Mouse (Mus musculus) bone marrow, adult 2 months (tissue): Measurements from ENCODE around the gene Mknk1. TPM values are rescaled to one million over a fixed set of nuclear protein-coding genes. Genes with fewer than 3 reads are reported as not detected.

Experiments
- H3K27ac ChIP-seq: fragments of 200-500 bp; 2 replicates; pipeline ENCODE4 v1.5.1; 2012; ENCODE audit warnings: low read depth, mild to moderate bottlenecking, control low read depth, inconsistent platforms, low read length; ENCODE audit not compliant: control insufficient read depth, poor library complexity, insufficient read depth
- H3K4me1 ChIP-seq: fragments of 200-500 bp; 2 replicates; pipeline ENCODE4 v1.6.1; 2011; ENCODE audit warnings: low read length; ENCODE audit not compliant: control insufficient read depth, insufficient read depth
- H3K4me3 ChIP-seq: fragments of 200-500 bp; replicated peaks from 2 replicates; pipeline ENCODE3; 2011; ENCODE audit warnings: mild to moderate bottlenecking, low read depth, low read length, control low read depth; ENCODE audit not compliant: control insufficient read depth
- CTCF ChIP-seq: fragments of 200-500 bp; IDR thresholded peaks from 2 replicates; pipeline ENCODE4 v1.5.1; 2011; ENCODE audit warnings: low read length, control low read depth; ENCODE audit not compliant: control insufficient read depth, insufficient read depth
- POLR2A ChIP-seq: fragments of 200-500 bp; IDR thresholded peaks from 2 replicates; pipeline ENCODE4 v1.6.1; 2011; ENCODE audit warnings: low read depth, mild to moderate bottlenecking, control low read depth, low read length, borderline replicate concordance; ENCODE audit not compliant: control insufficient read depth
- WGBS: fragments of 180-500 bp; shearing (Covaris S2); methylation state at CpG from one replicate; pipeline ENCODE4 v1.1.7; 2018; 5-methylcytosine and 5-hydroxymethylcytosine counted together
- polyA plus RNA-seq: library from polyadenylated mRNA; stranded (reverse); fragments of >200 nt; gene quantifications from 2 replicates; pipeline ENCODE4 v1.2.4, GENCODE M21; 2011; ENCODE audit warnings: low replicate concordance; ENCODE audit not compliant: missing spikeins, insufficient read depth, insufficient read length

Mknk1 gene
- 23.7 and 48.7 TPM in 2 replicates for polyA plus RNA-seq

DNA sequence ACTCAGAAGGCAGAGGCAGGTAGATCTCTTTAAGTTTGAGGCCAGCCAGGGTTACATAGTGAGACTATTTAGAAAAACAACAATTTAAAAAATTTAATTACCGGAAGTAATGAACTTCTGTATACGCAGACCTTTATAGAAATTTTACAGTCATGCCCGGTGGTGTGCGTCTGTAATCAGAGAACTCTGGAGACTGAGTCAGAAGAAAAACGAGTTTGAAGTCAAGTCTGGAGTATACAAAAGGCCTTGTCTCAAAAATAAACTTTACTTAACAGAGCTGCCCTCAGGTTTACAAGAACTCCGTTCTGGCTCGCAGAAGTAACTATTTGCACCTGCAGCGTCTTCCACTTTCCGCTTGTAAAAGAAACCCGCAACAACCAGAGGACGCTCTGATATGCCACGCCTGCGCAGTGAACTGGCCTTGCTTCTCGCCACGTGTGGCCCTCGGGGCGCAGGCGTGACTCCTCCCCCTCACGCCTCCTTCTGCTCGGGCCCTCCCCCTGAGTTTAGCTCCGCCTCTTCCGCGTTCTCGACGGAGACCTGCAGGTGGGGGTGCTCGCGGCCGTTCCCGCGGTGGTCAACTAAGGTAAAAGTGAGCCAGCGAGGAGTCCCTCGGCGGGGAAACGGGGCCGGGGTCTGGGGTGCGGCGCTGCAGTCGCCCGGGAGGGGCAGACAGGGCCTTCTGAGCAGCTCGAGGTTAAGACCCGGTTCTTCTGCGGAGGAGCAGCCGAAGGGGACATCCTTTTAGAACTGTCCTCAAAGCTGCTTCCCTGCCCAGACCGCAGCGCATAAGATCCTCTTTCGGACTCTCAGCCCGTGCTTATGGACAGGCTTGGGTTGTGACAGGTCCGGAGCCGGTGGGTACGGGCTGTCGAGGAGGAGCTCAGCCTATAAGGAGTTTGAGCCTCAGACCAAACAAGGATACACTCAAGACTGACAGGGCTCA is at the start of gene Mknk1:
TSS of gene Mknk1 (plus strand) at position 503 of the 946 bp plus-strand sequence.
- under 1% methylated on average over 51 of the region's 51 CpGs for WGBS
- H3K27ac ChIP-seq: peak within 1 kb of the TSS; percentile 77
- H3K4me1 ChIP-seq: no peaks in the 10 kb centered on the region; the same call in 1 of the 2 replicates
- H3K4me3 ChIP-seq: peak within 1 kb of the TSS; percentile 83
- TF ChIP-seq POLR2A: peak; percentile 78; the same call in 1 of the 2 replicates
- no peak for TF ChIP-seq CTCF

DNA sequence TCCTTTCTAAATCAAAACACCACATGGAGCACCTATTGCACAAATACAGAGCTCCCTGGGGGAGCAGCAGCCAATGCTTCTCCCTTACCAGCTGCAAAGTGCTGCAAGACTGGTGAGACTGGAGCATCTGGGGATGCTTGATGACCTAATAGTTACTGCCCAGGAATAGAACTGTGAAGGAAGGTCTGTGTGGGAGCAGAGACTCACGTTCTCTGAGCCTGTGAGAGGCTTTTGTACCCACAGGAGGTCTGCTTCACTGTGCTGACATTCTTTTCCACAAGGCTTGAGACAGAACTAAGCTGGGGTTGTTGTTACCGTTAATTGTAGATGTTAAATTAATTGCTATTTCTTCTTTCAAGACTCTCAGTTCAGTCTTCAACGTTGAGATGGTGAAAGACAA is 48.1 kb upstream of the Mknk1 start:
- WGBS: 88% methylated on average over 3 of the region's 3 CpGs

DNA sequence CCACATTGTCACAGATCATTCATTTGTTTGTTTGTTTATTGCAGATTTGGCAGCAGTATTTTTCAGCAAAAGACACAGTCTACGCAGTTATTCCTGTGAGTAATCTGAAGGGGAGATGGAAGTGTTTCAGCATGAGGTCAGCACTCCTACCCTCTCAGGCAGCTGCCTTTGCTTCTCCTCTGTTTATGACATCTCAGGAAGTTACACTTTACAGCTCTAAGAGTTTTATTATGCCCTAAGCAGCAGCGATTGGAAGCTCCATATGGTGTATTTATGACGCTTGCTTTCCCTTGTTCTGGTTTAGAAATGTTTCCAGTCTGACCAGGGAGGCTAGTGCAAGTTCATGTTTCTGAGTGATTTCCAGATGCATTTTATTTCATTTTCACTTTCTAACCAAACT is 43.6 kb upstream of the Mknk1 start:
- TF ChIP-seq POLR2A (no peak), CTCF (no peak)
- Histone ChIP-seq H3K4me3 (no peak overlapping the region), H3K27ac (no peak overlapping the region), H3K4me1 (no peaks in the 10 kb centered on the region)
- 78% methylated on average over 3 of the region's 3 CpGs for WGBS

More for the DNA sequence above, 48.1 kb upstream of the Mknk1 start:
- TF ChIP-seq POLR2A (no peak), CTCF (no peak)
- H3K27ac ChIP-seq: no peak overlapping the region
- H3K4me1 ChIP-seq: no peaks in the 10 kb centered on the region; the same call in 1 of the 2 replicates
- H3K4me3 ChIP-seq: no peak overlapping the region

DNA sequence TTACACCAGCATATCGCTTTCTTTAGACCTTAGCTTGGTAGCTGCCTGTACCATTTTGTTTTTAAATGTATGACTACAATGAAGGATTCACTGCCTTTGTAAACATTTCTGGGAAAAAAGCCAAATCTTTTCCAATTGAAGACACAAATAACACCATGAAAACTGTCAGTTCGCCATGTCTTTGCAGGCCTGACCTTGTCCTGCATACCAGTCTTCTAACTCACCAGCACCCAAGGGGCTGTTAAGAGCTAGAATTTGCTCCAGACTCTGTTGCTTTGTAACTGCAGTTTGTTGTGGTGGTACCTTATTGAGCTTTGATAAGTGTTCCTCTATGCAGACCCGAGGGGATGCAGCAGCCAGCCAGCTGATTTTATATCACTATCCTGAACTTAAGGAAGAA is 39.0 kb upstream of the Mknk1 start:
- 85% methylated on average over 3 of the region's 3 CpGs for WGBS
- Histone ChIP-seq H3K4me1 (no peaks in the 10 kb centered on the region), H3K4me3 (no peak overlapping the region)

GRCm38 (mm10) chr4:115812326-115812725 is 26.7 kb upstream of the Mknk1 start:
- Histone ChIP-seq H3K27ac (no peak overlapping the region), H3K4me3 (no peak overlapping the region), H3K4me1 (no peaks in the 10 kb centered on the region)
- no peak for TF ChIP-seq CTCF
- TF ChIP-seq POLR2A: no peak
- 83% methylated on average over 4 of the region's 4 CpGs for WGBS

More for the DNA sequence above, 39.0 kb upstream of the Mknk1 start:
- H3K27ac ChIP-seq: no peak overlapping the region
- TF ChIP-seq CTCF (no peak), POLR2A (no peak)

DNA sequence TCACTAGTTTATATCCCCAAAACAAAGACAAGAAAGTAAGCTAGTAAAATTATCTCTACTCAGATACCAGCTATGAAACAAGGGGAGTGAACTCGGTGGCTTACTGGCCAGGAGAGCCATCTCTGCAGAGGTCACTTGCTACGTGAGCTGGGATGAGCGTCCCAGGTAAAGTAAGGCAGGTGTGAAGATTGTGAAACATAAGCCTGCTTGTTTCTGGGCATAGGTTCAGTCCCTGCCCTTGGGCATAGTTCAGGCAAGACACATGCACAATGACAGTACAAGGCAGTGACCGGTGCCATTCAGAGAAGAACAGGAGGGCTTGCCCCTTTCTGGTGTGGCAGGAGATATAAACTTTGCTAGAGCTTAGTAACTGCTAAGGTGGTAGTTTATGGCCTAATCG is 23.4 kb upstream of the Mknk1 start:
- 88% methylated on average over 5 of the region's 5 CpGs for WGBS
- H3K4me1 ChIP-seq: no peaks in the 10 kb centered on the region; the same call in 1 of the 2 replicates
- no peak overlapping the region for H3K4me3 ChIP-seq
- TF ChIP-seq CTCF: no peak
- TF ChIP-seq POLR2A: no peak
- H3K27ac ChIP-seq: no peak overlapping the region

GRCm38 (mm10) chr4:115820199-115820598 is 18.8 kb upstream of the Mknk1 start:
- H3K27ac ChIP-seq: no peak overlapping the region
- H3K4me1 ChIP-seq: no peaks in the 10 kb centered on the region; the same call in 1 of the 2 replicates
- no peak overlapping the region for H3K4me3 ChIP-seq
- WGBS: 69% methylated on average over 3 of the region's 3 CpGs
- TF ChIP-seq POLR2A (no peak), CTCF (no peak)

- TF ChIP-seq CTCF: no peak
- no peak for TF ChIP-seq POLR2A
- WGBS: 77% methylated on average over 3 of the region's 3 CpGs
- Histone ChIP-seq H3K27ac (no peak overlapping the region), H3K4me3 (no peak overlapping the region), H3K4me1 (no peaks in the 10 kb centered on the region; the same call in 1 of the 2 replicates)
Observed at GRCm38 (mm10) chr4:115820944-115821343, 18.1 kb upstream of the Mknk1 start.

GRCm38 (mm10) chr4:115821431-115821830 is 17.6 kb upstream of the Mknk1 start:
- Histone ChIP-seq H3K4me1 (no peaks in the 10 kb centered on the region; the same call in 1 of the 2 replicates), H3K27ac (no peak overlapping the region), H3K4me3 (no peak overlapping the region)
- TF ChIP-seq CTCF (no peak), POLR2A (no peak)
